Mouse (Mus musculus) gastrocnemius, postnatal 4 days (tissue): ENCODE results near the gene Zfp13. TPM values are rescaled to one million over a fixed set of nuclear protein-coding genes. Genes with fewer than 3 reads are reported as not detected.

Experiments
- DNase-seq, 2 experiments: peaks; one replicate each; pipeline ENCODE4 v3.0.0; 2021 to 2022; ENCODE audit warnings: low spot score in 2 of 2, mixed read lengths in 2 of 2
- total RNA-seq, 2 experiments: library from RNA; stranded (reverse); gene quantifications; 2 replicates each; pipeline ENCODE4 v1.2.3; 2021

The Zfp13 gene
- total RNA-seq, 2 experiments from 2014 or later = 8.3 to 9.9 TPM

- DNase-seq = no peak
Measured at GRCm38 (mm10) chr17:23551416-23551815, 47.9 kb downstream of the Zfp13 start.

- DNase-seq = no peak
Measured at GRCm38 (mm10) chr17:23550856-23551255, 48.4 kb downstream of the Zfp13 start.

GRCm38 (mm10) chr17:23550188-23550791, 49.0 kb downstream of the Zfp13 start:
- peak; percentile 73 to 82 for DNase-seq

- peak in 1 of 2 experiments; percentile 5 for DNase-seq
Measured at GRCm38 (mm10) chr17:23549441-23549840, 49.8 kb downstream of the Zfp13 start.

GRCm38 (mm10) chr17:23548615-23549014, 50.7 kb downstream of the Zfp13 start:
- peak in 1 of 2 experiments; percentile 34 for DNase-seq

- DNase-seq = no peak
Measured at GRCm38 (mm10) chr17:23547681-23548443, 51.4 kb downstream of the Zfp13 start.

- DNase-seq = peak; percentile 43 to 59
Measured at GRCm38 (mm10) chr17:23546702-23547505, 52.4 kb downstream of the Zfp13 start.

GRCm38 (mm10) chr17:23546333-23546701, 53.0 kb downstream of the Zfp13 start:
- peak in 1 of 2 experiments; percentile 38 for DNase-seq

- peak in 1 of 2 experiments; percentile 6 for DNase-seq
Measured at GRCm38 (mm10) chr17:23545841-23546240, 53.4 kb downstream of the Zfp13 start.

GRCm38 (mm10) chr17:23544766-23545165, 54.5 kb downstream of the Zfp13 start:
- no peak for DNase-seq

GRCm38 (mm10) chr17:23543983-23544382, 55.3 kb downstream of the Zfp13 start:
- DNase-seq = peak in 1 of 2 experiments; percentile 4

GRCm38 (mm10) chr17:23543325-23543724, 56.0 kb downstream of the Zfp13 start:
- peak in 1 of 2 experiments; percentile 4 for DNase-seq

- peak in 1 of 2 experiments; percentile 4 for DNase-seq
Measured at GRCm38 (mm10) chr17:23542835-23543234, 56.5 kb downstream of the Zfp13 start.

GRCm38 (mm10) chr17:23542004-23542720, 57.1 kb downstream of the Zfp13 start:
- peak in 1 of 2 experiments; percentile 6 for DNase-seq

GRCm38 (mm10) chr17:23540605-23541475, 58.4 kb downstream of the Zfp13 start:
- peak in 1 of 2 experiments; percentile 5 for DNase-seq

GRCm38 (mm10) chr17:23540106-23540505, 59.2 kb downstream of the Zfp13 start:
- peak in 1 of 2 experiments; percentile 4 for DNase-seq

- peak in 1 of 2 experiments; percentile 3 for DNase-seq
Measured at GRCm38 (mm10) chr17:23539608-23540007, 59.7 kb downstream of the Zfp13 start.

- peak in 1 of 2 experiments; percentile 8 for DNase-seq
Measured at GRCm38 (mm10) chr17:23538299-23539015, 60.8 kb downstream of the Zfp13 start.

GRCm38 (mm10) chr17:23537554-23538255, 61.6 kb downstream of the Zfp13 start:
- DNase-seq = peak in 1 of 2 experiments; percentile 6
